Mouse (Mus musculus): Measurements from ENCODE around the gene Izumo2. TPM values are rescaled to one million over a fixed set of nuclear protein-coding genes. Genes with fewer than 3 reads are reported as not detected.
"Not testable (repeated sequence)": the region's sequence is repeated elsewhere in the genome, so short reads cannot be mapped to it uniquely, and the experiment has no call there.

Izumo2 gene
- polyA plus RNA-seq, 1 experiment from 2014 or later: not detected

DNA sequence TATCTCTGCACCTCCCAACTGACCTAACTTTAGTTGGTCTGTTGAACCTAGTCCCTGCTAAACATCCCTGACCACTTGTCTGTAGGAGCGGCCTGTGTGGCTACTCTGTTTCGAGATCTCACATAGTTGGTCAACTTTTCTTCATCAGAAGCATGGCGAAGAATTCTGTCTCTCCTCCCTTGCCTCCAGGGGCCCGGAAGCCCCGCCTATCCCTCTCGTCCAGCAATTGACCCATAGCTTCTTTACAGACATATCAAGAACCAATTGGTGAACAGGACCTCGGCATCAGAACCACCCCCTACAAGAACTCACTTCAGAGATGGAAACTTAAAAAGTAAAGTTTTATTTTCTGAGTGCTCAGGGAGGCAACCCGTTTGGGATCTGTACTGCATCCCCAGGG is 5.6 kb upstream of the Izumo2 start:
- no peaks in the 10 kb centered on the region for H3K9me3 ChIP-seq (ENCODE audit: control insufficient read depth, low read length)
- H3K27ac ChIP-seq (ENCODE audit: low read depth): no peak overlapping the region
- H3K27me3 ChIP-seq (replicated peaks; ENCODE audit: control insufficient read depth, insufficient read depth, low read length): no peaks in the 10 kb centered on the region
- no peak for ATAC-seq (replicated peaks; ENCODE audit: low FRiP score, low TSS enrichment, low read depth)
- H3K4me1 ChIP-seq (replicated peaks; ENCODE audit: control insufficient read depth, insufficient read depth, low read length): no peaks in the 10 kb centered on the region
- DNase-seq (ENCODE audit: low spot score): no peak
- no peak overlapping the region for H3K4me3 ChIP-seq (ENCODE audit: low read depth, low read length)
- no peaks in the 10 kb centered on the region for H3K36me3 ChIP-seq (ENCODE audit: control insufficient read depth, insufficient read depth, low read length)
- no peak overlapping the region for H3K4me2 ChIP-seq (ENCODE audit: low read length)
- WGBS: 74% methylated on average over 8 of the region's 8 CpGs
- no peak overlapping the region for H3K9ac ChIP-seq (ENCODE audit: low read length)

DNA sequence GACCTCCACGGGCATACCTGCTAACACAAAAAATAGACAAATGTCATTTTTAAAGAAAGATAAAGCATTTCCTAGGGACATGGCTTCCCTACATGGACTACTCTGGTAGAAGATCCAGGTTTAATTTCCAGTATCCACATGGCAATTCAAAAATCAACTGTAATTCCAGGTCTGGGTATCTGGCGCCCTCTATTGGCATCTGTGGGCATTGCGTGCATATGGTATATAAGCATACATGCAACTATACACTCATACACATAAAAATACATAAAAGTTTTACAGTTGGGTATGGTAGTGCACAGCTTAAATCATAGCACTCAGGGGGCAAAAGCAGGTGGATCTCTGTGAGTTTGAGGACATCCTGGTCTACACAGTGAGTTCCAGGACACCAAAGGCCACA is 4.2 kb upstream of the Izumo2 start:
- no peak overlapping the region for H3K27ac ChIP-seq (ENCODE audit: low read depth)
- H3K9me3 ChIP-seq (ENCODE audit: control insufficient read depth, low read length): no peaks in the 10 kb centered on the region
- H3K9ac ChIP-seq (ENCODE audit: low read length): no peak overlapping the region
- no peak overlapping the region for H3K4me2 ChIP-seq (ENCODE audit: low read length)
- H3K4me1 ChIP-seq (replicated peaks; ENCODE audit: control insufficient read depth, insufficient read depth, low read length): no peaks in the 10 kb centered on the region
- no peak overlapping the region for H3K4me3 ChIP-seq (ENCODE audit: low read depth, low read length)
- H3K36me3 ChIP-seq (ENCODE audit: control insufficient read depth, insufficient read depth, low read length): no peaks in the 10 kb centered on the region
- 57% methylated on average over 3 of the region's 3 CpGs for WGBS
- DNase-seq (ENCODE audit: low spot score) (peak; percentile 69), ATAC-seq (replicated peaks; ENCODE audit: low FRiP score, low TSS enrichment, low read depth) (no peak)
- H3K27me3 ChIP-seq (replicated peaks; ENCODE audit: control insufficient read depth, insufficient read depth, low read length): no peaks in the 10 kb centered on the region

DNA sequence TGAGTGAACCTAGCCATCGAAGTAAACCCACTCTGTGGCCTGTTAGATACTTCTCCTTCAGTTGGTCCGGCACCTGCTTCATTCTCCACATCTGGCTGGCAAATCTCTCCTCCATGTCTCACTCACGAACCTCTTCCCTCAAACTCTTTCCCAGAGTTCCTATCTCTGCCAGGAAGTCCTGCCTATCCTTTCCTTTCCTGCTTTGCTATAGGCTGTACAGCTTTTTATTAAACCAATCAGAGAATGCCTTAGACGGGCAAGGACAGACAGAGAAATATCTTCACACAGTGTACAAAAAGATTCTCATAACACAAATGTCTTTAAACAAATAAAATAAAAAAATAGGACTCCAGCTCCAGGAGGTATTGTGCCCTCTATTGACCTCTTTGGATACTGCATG is 3.5 kb upstream of the Izumo2 start:
- ATAC-seq (replicated peaks; ENCODE audit: low FRiP score, low TSS enrichment, low read depth): no peak
- WGBS: 86% methylated on average over 4 of the region's 4 CpGs
- Histone ChIP-seq H3K9me3 (ENCODE audit: control insufficient read depth, low read length) (no peaks in the 10 kb centered on the region), H3K36me3 (ENCODE audit: control insufficient read depth, insufficient read depth, low read length) (no peaks in the 10 kb centered on the region), H3K4me1 (replicated peaks; ENCODE audit: control insufficient read depth, insufficient read depth, low read length) (no peaks in the 10 kb centered on the region), H3K4me3 (ENCODE audit: low read depth, low read length) (no peak overlapping the region), H3K4me2 (ENCODE audit: low read length) (no peak overlapping the region), H3K27me3 (replicated peaks; ENCODE audit: control insufficient read depth, insufficient read depth, low read length) (no peaks in the 10 kb centered on the region), H3K27ac (ENCODE audit: low read depth) (no peak overlapping the region), H3K9ac (ENCODE audit: low read length) (no peak overlapping the region)
- no peak for DNase-seq (ENCODE audit: low spot score)

DNA sequence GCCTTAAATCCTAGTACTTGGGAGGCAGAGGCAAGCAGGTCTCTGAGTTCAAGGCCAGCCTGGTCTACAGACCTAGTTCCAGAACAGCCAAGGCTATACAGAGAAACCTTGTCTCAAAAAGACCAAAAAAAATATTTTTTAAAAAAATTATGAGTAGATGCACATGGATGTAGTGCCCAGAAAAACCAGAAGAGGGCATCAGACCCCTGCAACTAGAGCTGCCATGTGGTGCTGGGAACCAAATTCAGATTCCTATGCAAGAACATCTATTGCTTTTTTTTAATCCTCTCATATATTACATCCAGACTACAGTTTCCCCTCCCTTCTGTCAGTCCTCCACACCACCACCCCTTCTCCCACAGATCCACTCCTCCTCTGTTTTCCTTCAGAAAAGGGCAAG is 2.2 kb upstream of the Izumo2 start:
- no peaks in the 10 kb centered on the region for H3K36me3 ChIP-seq (ENCODE audit: control insufficient read depth, insufficient read depth, low read length)
- no peaks in the 10 kb centered on the region for H3K4me1 ChIP-seq (replicated peaks; ENCODE audit: control insufficient read depth, insufficient read depth, low read length)
- no peak overlapping the region for H3K4me2 ChIP-seq (ENCODE audit: low read length)
- no peak for DNase-seq (ENCODE audit: low spot score)
- H3K9ac ChIP-seq (ENCODE audit: low read length): no peak overlapping the region
- no peaks in the 10 kb centered on the region for H3K27me3 ChIP-seq (replicated peaks; ENCODE audit: control insufficient read depth, insufficient read depth, low read length)
- no peak overlapping the region for H3K27ac ChIP-seq (ENCODE audit: low read depth)
- no peak for ATAC-seq (replicated peaks; ENCODE audit: low FRiP score, low TSS enrichment, low read depth)
- no peak overlapping the region for H3K4me3 ChIP-seq (ENCODE audit: low read depth, low read length)
- H3K9me3 ChIP-seq (ENCODE audit: control insufficient read depth, low read length): no peaks in the 10 kb centered on the region

DNA sequence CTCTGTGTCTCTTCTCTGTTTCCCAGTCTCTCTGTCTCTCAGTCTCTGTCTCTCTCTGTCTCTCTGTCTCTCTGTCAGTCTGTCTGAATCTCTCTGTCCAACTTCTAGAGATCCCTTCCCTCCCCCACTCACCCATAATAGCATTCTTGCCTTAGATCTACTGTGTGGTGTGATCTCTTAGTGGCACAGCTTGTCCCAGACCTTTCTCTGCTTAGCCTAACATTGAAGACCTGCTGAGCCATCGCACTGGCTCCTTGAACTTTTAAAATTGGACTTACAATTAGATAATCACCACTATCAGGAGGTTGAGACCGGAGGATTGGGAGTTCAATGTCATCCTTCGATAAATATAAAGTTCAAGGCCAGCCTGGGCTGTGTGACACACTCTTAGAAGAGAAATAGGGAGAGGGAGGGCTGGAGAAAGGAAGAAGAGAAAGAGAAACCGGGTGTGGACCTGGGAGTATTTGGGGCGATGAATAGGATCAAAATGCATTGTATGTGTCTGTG is 1.3 kb upstream of the Izumo2 start:
- no peak for DNase-seq (ENCODE audit: low spot score)
- H3K4me3 ChIP-seq (ENCODE audit: low read depth, low read length): no peak overlapping the region
- H3K36me3 ChIP-seq (ENCODE audit: control insufficient read depth, insufficient read depth, low read length): no peaks in the 10 kb centered on the region
- H3K27me3 ChIP-seq (replicated peaks; ENCODE audit: control insufficient read depth, insufficient read depth, low read length): no peaks in the 10 kb centered on the region
- no peak for ATAC-seq (replicated peaks; ENCODE audit: low FRiP score, low TSS enrichment, low read depth)
- no peak overlapping the region for H3K9ac ChIP-seq (ENCODE audit: low read length)
- 91% methylated on average over 5 of the region's 5 CpGs for WGBS
- no peaks in the 10 kb centered on the region for H3K4me1 ChIP-seq (replicated peaks; ENCODE audit: control insufficient read depth, insufficient read depth, low read length)
- no peak overlapping the region for H3K4me2 ChIP-seq (ENCODE audit: low read length)
- no peaks in the 10 kb centered on the region for H3K9me3 ChIP-seq (ENCODE audit: control insufficient read depth, low read length)
- no peak overlapping the region for H3K27ac ChIP-seq (ENCODE audit: low read depth)

DNA sequence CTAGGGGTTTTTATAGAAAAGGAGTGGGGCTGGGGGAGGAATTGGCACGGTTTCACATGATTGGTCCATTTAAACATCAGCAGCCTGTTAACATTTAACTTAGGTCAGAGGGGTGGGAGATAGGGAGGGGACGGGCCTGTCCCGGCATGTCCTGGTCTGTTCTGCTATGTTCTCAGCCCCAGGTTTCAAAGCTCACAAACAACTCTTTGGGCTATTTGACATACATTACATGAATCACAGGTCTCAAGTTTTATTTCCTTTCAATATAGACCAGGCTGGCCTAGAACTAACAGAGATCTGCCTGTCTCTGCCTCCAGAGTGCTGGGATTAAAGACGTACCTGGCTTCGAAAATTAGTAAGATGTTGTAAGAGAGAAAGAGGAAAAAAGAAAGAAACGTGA is 449 bp upstream of the Izumo2 start:
- H3K27me3 ChIP-seq (replicated peaks; ENCODE audit: control insufficient read depth, insufficient read depth, low read length); DNase-seq (ENCODE audit: low spot score); H3K4me1 ChIP-seq (replicated peaks; ENCODE audit: control insufficient read depth, insufficient read depth, low read length); H3K4me2 ChIP-seq (ENCODE audit: low read length); H3K9me3 ChIP-seq (ENCODE audit: control insufficient read depth, low read length); H3K36me3 ChIP-seq (ENCODE audit: control insufficient read depth, insufficient read depth, low read length); ATAC-seq (replicated peaks; ENCODE audit: low FRiP score, low TSS enrichment, low read depth); H3K9ac ChIP-seq (ENCODE audit: low read length); H3K27ac ChIP-seq (ENCODE audit: low read depth); H3K4me3 ChIP-seq (ENCODE audit: low read depth, low read length): not testable (repeated sequence)
- WGBS: 88% methylated on average over 5 of the region's 6 CpGs

DNA sequence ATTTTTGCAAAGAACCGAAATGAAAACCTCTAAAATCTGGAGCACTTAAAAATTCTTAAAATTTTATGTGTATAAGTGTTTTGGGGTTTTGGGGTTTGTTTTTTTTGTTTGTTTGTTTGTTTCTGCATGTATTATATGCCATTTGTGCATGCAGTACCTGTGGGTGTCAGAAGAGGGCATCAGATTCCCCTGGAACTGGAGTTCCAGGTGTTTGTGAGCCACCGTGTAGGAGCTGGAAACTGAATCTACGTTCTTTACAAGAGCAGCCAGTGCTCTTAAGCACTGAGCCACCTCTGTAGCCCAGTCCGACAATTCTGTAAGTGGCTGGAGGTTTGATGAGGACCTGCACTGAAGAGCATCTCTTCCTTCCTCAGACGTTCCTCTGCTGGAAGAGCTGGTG is 1.3 kb downstream of the Izumo2 start:
- WGBS: 82% methylated on average over 5 of the region's 5 CpGs
- ATAC-seq (replicated peaks; ENCODE audit: low FRiP score, low TSS enrichment, low read depth) (no peak), DNase-seq (ENCODE audit: low spot score) (no peak)
- no peak overlapping the region for H3K27ac ChIP-seq (ENCODE audit: low read depth)
- no peaks in the 10 kb centered on the region for H3K27me3 ChIP-seq (replicated peaks; ENCODE audit: control insufficient read depth, insufficient read depth, low read length)
- no peaks in the 10 kb centered on the region for H3K4me1 ChIP-seq (replicated peaks; ENCODE audit: control insufficient read depth, insufficient read depth, low read length)
- H3K4me2 ChIP-seq (ENCODE audit: low read length): no peak overlapping the region
- no peak overlapping the region for H3K9ac ChIP-seq (ENCODE audit: low read length)
- no peak overlapping the region for H3K4me3 ChIP-seq (ENCODE audit: low read depth, low read length)
- H3K9me3 ChIP-seq (ENCODE audit: control insufficient read depth, low read length): no peaks in the 10 kb centered on the region
- no peaks in the 10 kb centered on the region for H3K36me3 ChIP-seq (ENCODE audit: control insufficient read depth, insufficient read depth, low read length)

DNA sequence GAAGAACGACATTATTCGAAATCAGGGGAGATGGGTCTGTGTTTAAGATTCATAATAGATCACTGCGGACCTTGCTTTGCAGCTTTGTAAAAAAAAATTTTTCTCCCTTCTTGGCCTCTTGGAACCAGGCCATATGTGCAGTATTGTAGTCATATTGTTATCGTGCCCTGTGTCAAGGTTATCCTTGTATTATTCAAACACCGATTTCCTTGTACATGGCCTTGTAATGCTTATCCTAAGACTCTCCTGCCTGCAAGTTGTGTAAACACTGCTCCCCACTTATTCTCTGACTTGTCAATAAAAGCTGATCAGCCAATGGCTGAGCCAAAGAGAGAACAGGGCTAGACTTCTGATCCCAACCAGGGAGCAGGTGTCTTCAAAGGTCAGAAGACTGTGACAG is 13.5 kb downstream of the Izumo2 start:
- Histone ChIP-seq H3K27ac (ENCODE audit: low read depth) (peak overlapping the region; percentile 43; the same call in 1 of the 2 replicates), H3K27me3 (replicated peaks; ENCODE audit: control insufficient read depth, insufficient read depth, low read length) (no peaks in the 10 kb centered on the region), H3K9ac (ENCODE audit: low read length) (no peak overlapping the region), H3K9me3 (ENCODE audit: control insufficient read depth, low read length) (no peaks in the 10 kb centered on the region), H3K4me2 (ENCODE audit: low read length) (no peak overlapping the region), H3K36me3 (ENCODE audit: control insufficient read depth, insufficient read depth, low read length) (no peaks in the 10 kb centered on the region), H3K4me3 (ENCODE audit: low read depth, low read length) (no peak overlapping the region), H3K4me1 (replicated peaks; ENCODE audit: control insufficient read depth, insufficient read depth, low read length) (0 out of 2 replicates have a peak, but pooled peaks cover 3% of the 10 kb centered on the region)
- ATAC-seq (replicated peaks; ENCODE audit: low FRiP score, low TSS enrichment, low read depth) (peak; percentile 45; the same call in 1 of the 2 replicates), DNase-seq (ENCODE audit: low spot score) (no peak)
- 71% methylated on average over 5 of the region's 5 CpGs for WGBS

DNA sequence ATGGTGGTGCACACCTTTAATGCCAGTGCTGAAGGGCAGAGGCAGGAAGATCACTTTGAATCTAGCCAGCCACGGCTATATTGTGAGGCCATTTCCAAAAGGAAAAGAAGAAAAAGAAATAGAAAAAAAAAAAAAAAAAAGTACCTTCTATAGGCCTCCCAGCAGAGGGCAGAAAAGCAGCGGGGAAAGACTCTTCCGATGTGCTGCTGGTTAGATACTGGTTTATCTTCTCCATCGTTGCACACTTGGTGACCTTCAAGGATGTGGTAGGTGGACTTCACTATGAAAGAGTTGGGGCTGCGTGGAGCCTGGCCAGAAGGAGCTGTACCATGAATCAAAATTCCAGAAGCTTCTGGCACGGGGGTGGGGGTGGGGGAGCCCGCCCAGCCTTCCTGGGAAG is 15.8 kb downstream of the Izumo2 start:
- no peak overlapping the region for H3K4me2 ChIP-seq (ENCODE audit: low read length)
- no peak overlapping the region for H3K27ac ChIP-seq (ENCODE audit: low read depth)
- no peaks in the 10 kb centered on the region for H3K36me3 ChIP-seq (ENCODE audit: control insufficient read depth, insufficient read depth, low read length)
- H3K9ac ChIP-seq (ENCODE audit: low read length): no peak overlapping the region
- WGBS: 18% methylated on average over 7 of the region's 7 CpGs
- H3K27me3 ChIP-seq (replicated peaks; ENCODE audit: control insufficient read depth, insufficient read depth, low read length): no peaks in the 10 kb centered on the region
- H3K4me1 ChIP-seq (replicated peaks; ENCODE audit: control insufficient read depth, insufficient read depth, low read length): 0 out of 2 replicates have a peak, but pooled peaks cover 3% of the 10 kb centered on the region
- no peak for ATAC-seq (replicated peaks; ENCODE audit: low FRiP score, low TSS enrichment, low read depth)
- H3K4me3 ChIP-seq (ENCODE audit: low read depth, low read length): no peak overlapping the region
- 0 out of 2 replicates have a peak, but pooled peaks cover 5% of the 10 kb centered on the region for H3K9me3 ChIP-seq (ENCODE audit: control insufficient read depth, low read length)
- DNase-seq (ENCODE audit: low spot score): no peak

Measured in intestine, embryonic 14.5 days (tissue).